Mouse (Mus musculus) olfactory bulb, adult 2 months (tissue): ENCODE measurements around the gene Pepd. TPM values are rescaled to one million over a fixed set of nuclear protein-coding genes. Genes with fewer than 3 reads are reported as not detected.

Source experiments
- H3K27ac ChIP-seq: fragments of 200-500 bp; 2 replicates; pipeline ENCODE4 v1.5.1; 2012; ENCODE audit warnings: low read depth, low read length; ENCODE audit not compliant: insufficient read depth
- H3K4me1 ChIP-seq: fragments of 200-500 bp; 2 replicates; pipeline ENCODE4 v1.6.1; 2012; ENCODE audit warnings: low read length; ENCODE audit not compliant: control insufficient read depth, insufficient read depth
- H3K4me3 ChIP-seq: fragments of 200-500 bp; 2 replicates; pipeline ENCODE4 v1.5.1; 2012; ENCODE audit warnings: mild to moderate bottlenecking, low read depth, low read length, moderate library complexity; ENCODE audit not compliant: insufficient read depth
- CTCF ChIP-seq: fragments of 200-500 bp; IDR thresholded peaks from 2 replicates; pipeline ENCODE4 v1.5.1; 2012; ENCODE audit warnings: low read depth, mild to moderate bottlenecking, low read length, moderate library complexity; ENCODE audit not compliant: insufficient read depth
- POLR2A ChIP-seq: fragments of 200-500 bp; IDR thresholded peaks from 2 replicates; pipeline ENCODE4 v1.6.1; 2012; ENCODE audit warnings: mild to moderate bottlenecking, low read depth, low read length, moderate library complexity; ENCODE audit not compliant: insufficient read depth
- WGBS: fragments of 180-500 bp; shearing (Covaris S2); methylation state at CpG from one replicate; pipeline ENCODE4 v1.1.7; 2018; 5-methylcytosine and 5-hydroxymethylcytosine counted together
- polyA plus RNA-seq: library from polyadenylated mRNA; stranded (reverse); fragments of >200 nt; gene quantifications from 2 replicates; pipeline ENCODE4 v1.2.4, GENCODE M21; 2012; ENCODE audit warnings: low replicate concordance; ENCODE audit not compliant: missing spikeins, insufficient read depth, insufficient read length

Pepd gene
- polyA plus RNA-seq, 1 experiment = not detected

GRCm38 (mm10) chr7:35086271-35086861, 174.2 kb downstream of the Pepd start:
- no peak overlapping the region for H3K27ac ChIP-seq
- H3K4me3 ChIP-seq = peak overlapping the region; percentile 20; the same call in 1 of the 2 replicates
- under 1% methylated on average over 21 of the region's 21 CpGs for WGBS
- H3K4me1 ChIP-seq = peaks cover 5% of the 10 kb centered on the region; the same call in 1 of the 2 replicates
- TF ChIP-seq CTCF = no peak
- no peak for TF ChIP-seq POLR2A

- 90% methylated on average over 5 of the region's 5 CpGs for WGBS
- Histone ChIP-seq H3K4me3 (no peak overlapping the region), H3K27ac (no peak overlapping the region), H3K4me1 (peaks cover 8% of the 10 kb centered on the region)
- no peak for TF ChIP-seq CTCF
- no peak for TF ChIP-seq POLR2A
Measured at GRCm38 (mm10) chr7:35090550-35090949, 178.4 kb downstream of the Pepd start.

Other genes starting within 250 kb of the Pepd start
- not detected in 2 replicates for gene Chst8, start 99.7 kb upstream of the Pepd start, polyA plus RNA-seq
- gene Cebpg, start 144.2 kb downstream of the Pepd start, polyA plus RNA-seq = not detected in 2 replicates
- gene Cebpa, start 206.9 kb downstream of the Pepd start, polyA plus RNA-seq = not detected in 2 replicates